Mouse (Mus musculus) CD4-positive naive resting alpha-beta T cell, adult 76 days (primary cell): ENCODE data around the gene Olfr1042. TPM values are rescaled to one million over a fixed set of nuclear protein-coding genes. Genes with fewer than 3 reads are reported as not detected.

Experiments
- total RNA-seq: library from RNA; stranded (reverse); gene quantifications from one replicate; pipeline ENCODE4 v1.2.4, GENCODE M21; 2023

The Olfr1042 gene
- total RNA-seq, result not detected

DNA sequence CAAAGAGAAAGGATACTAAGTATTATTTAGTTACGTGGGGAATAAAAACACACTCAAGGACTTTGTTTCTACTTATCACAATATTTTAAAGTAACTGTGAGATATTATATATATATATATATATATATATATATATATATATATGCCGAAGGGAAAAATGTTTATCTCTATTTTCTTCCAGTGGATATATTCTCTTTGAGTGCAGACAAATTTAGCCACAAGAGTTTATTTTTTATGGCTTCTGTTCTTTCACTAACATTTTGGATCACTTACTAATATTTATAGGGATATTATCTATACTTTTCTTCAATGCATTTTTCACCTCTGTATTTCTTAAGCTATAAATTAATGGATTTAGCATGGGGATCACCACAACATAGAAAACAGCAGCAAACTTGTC, at the start of gene Olfr1042:
Olfr1042 (minus strand) TSS at position 101 of the 400 bp plus-strand sequence.

DNA sequence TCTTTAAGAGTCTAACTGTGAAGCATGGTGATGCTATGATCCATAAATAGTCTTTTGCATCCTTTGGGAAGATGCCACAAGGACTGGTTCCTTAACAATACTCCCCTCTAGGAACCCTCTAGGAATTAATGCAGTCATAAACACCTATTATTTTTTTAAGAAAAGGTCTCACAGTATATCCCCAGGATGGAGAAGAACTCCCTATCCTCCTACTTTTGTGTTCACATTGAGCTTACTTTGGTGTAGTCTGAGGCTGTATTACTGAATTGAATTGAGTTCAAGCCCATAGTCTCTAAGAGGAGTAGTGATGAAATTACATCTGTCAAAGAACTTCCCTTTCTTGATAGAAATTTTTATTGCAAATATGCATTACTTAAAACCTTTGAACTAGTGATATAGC, 41.3 kb upstream of the Olfr1042 start, which contains the start of gene Olfr1045:
Olfr1045 (minus strand) TSS at position 101 of the 400 bp plus-strand sequence.

DNA sequence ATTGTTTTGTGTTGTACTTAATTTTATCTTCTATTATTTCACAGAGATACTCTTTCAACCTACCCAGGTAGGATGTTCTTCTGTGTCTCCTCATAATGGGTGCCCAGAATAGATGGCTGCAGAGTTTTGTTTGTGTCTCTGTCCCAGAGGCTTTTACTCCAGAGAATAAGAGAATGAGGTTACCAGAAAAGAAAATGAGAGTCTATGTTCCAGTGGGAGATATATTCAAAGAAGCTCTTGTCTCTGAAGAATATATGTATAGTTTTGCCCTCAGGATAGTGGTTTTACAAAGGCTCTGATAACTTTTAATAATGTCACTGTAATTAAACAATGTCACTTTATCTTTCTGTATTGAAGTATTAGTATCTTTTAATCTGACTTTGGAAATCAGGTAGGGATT, 23.9 kb upstream of the Olfr1042 start, which contains the start of gene Olfr52:
Olfr52 (minus strand) TSS at position 101 of the 400 bp plus-strand sequence.

DNA sequence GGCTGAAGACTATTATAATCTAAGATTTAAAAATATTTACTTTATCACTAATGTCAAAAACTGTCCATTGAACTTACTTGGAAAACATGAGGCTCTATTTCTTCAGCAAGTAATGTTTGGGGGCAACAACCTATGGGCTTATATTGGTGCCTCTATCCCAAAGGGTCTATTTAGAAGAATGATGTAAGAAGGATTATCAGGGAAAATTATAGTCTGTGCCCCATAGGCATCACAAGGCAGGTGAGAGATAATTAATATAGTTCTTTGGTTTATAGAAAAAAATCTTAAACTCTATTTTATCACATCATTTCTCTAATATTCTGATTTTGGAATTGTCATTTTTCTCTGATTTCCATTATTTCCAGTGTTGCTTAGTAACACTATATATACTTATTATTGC, 16.1 kb upstream of the Olfr1042 start, which contains the start of gene Olfr1044:
Olfr1044 (minus strand) TSS at position 101 of the 400 bp plus-strand sequence.

DNA sequence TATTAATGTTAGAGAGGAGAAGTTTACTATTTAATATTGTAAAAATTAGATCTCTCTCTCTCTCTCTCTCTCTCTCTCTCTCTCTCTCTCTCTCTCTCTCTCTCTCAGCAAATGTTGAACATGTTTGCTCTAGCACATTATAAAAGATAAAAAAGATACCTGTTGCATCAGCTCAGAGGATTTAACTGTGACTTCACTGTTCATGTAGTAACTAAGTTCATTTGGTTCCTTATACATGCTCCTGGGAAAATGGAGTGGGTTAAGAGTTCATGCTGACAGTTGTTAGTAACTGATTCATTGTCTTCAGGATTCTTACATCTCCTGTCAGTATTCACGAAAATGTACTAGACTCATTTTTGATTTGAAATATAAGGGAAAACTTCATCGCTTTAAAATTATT, 5.8 kb upstream of the Olfr1042 start, which contains the start of gene Olfr1043:
Olfr1043 (minus strand) TSS at position 101 of the 400 bp plus-strand sequence.

DNA sequence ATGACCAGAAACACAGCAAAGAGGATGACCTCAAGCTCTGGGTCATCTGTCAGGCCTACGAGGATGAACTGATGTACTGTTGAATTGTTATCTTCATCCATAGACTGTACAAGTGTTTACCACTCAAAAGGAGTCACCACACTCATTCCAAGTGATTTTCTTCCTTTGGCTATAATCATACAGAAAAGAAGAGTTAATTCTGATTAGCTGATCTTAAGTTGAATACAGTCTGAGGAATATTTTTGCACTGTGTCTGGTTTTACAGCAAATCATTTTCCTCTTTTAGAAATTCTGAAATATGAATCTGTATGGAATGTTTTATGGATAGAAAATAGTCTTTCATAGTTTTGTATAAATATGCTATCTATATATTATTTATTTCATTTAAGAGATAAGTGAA, 15.0 kb downstream of the Olfr1042 start, which contains the start of gene Olfr1040:
Olfr1040 (minus strand) TSS at position 101 of the 400 bp plus-strand sequence.

DNA sequence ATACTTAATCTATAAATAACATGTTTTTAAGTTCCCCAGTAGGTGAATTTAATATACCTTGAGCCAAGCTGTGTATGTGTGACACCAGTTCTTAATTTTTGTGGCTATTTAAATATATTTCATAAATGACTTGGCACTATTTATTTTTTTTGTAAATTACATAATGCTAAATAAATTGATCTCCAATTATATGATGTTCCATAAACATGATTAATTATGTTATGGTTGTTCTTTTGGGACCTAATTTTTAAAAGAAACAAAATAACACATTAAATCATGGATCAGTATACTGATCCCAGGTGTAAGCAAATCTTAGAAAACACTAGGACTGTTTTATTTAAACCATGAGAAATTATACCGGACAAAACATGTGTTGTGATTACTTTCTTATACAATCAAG, 25.8 kb downstream of the Olfr1042 start, which contains the start of gene Olfr1039:
Olfr1039 (minus strand) TSS at position 101 of the 400 bp plus-strand sequence.

Other genes starting within 250 kb of the Olfr1042 start
- not detected for gene Olfr1025-ps1, start 246.6 kb downstream of the Olfr1042 start, total RNA-seq
- gene Olfr1026, start 240.3 kb downstream of the Olfr1042 start, total RNA-seq, result not detected
- gene Olfr1028, start 211.4 kb downstream of the Olfr1042 start, total RNA-seq, result not detected
- gene Olfr1029, start 187.9 kb downstream of the Olfr1042 start, total RNA-seq, result not detected
- not detected for gene Olfr1030, start 182.6 kb downstream of the Olfr1042 start, total RNA-seq
- not detected for gene Olfr1031, start 171.5 kb downstream of the Olfr1042 start, total RNA-seq
- not detected for gene Olfr1032, start 156.3 kb downstream of the Olfr1042 start, total RNA-seq
- not detected for gene Olfr1033, start 141.2 kb downstream of the Olfr1042 start, total RNA-seq
- gene Olfr1034, start 116.0 kb downstream of the Olfr1042 start, total RNA-seq, result not detected
- gene Olfr1036, start 87.8 kb downstream of the Olfr1042 start, total RNA-seq, result not detected
- gene Olfr1037, start 74.5 kb downstream of the Olfr1042 start, total RNA-seq, result not detected
- gene Olfr1039, start 25.9 kb downstream of the Olfr1042 start, total RNA-seq, result not detected
- gene Olfr1040, start 15.1 kb downstream of the Olfr1042 start, total RNA-seq, result not detected
- gene Olfr1043, start 5.7 kb upstream of the Olfr1042 start, total RNA-seq, result not detected
- not detected for gene Olfr1044, start 16.0 kb upstream of the Olfr1042 start, total RNA-seq
- not detected for gene Olfr52, start 23.8 kb upstream of the Olfr1042 start, total RNA-seq
- gene Olfr1045, start 41.2 kb upstream of the Olfr1042 start, total RNA-seq, result not detected
- gene Olfr1046, start 57.5 kb upstream of the Olfr1042 start, total RNA-seq, result not detected
- not detected for gene Olfr1047, start 69.6 kb upstream of the Olfr1042 start, total RNA-seq
- gene Olfr1048, start 78.5 kb upstream of the Olfr1042 start, total RNA-seq, result not detected
- not detected for gene Olfr1049, start 96.5 kb upstream of the Olfr1042 start, total RNA-seq
- not detected for gene Olfr1051, start 117.2 kb upstream of the Olfr1042 start, total RNA-seq
- not detected for gene Olfr1052, start 130.6 kb upstream of the Olfr1042 start, total RNA-seq
- not detected for gene Olfr1053, start 153.4 kb upstream of the Olfr1042 start, total RNA-seq
- gene Olfr1054, start 173.6 kb upstream of the Olfr1042 start, total RNA-seq, result not detected
- not detected for gene Olfr1055, start 188.4 kb upstream of the Olfr1042 start, total RNA-seq
- not detected for gene Olfr1056, start 200.6 kb upstream of the Olfr1042 start, total RNA-seq
- gene Olfr1057, start 216.6 kb upstream of the Olfr1042 start, total RNA-seq, result not detected
- not detected for gene Olfr1058, start 226.7 kb upstream of the Olfr1042 start, total RNA-seq